Mouse (Mus musculus) urinary bladder, postnatal 36 days (tissue): Measurements from ENCODE around the gene Tmem262.

Experiments
- DNase-seq, 2 experiments: peaks; one replicate each; pipeline ENCODE4 v3.0.0; 2022; ENCODE audit warnings: low spot score in 2 of 2, mixed read lengths in 1 of 2

The Tmem262 gene

GRCm38 (mm10) chr19:6061021-6061533 is 18.8 kb upstream of the Tmem262 start, which contains the start of gene Znhit2:
Gene Znhit2, plus strand, starts transcription at chr19:6061192.
- peak; percentile 91 to 95 for DNase-seq

- DNase-seq, result no peak
Observed at GRCm38 (mm10) chr19:6061641-6062302, 18.1 kb upstream of the Tmem262 start.

- no peak for DNase-seq
Observed at GRCm38 (mm10) chr19:6062418-6062817, 17.4 kb upstream of the Tmem262 start.

GRCm38 (mm10) chr19:6063081-6063480 is 16.8 kb upstream of the Tmem262 start:
- DNase-seq, result no peak

GRCm38 (mm10) chr19:6066571-6066970 is 13.3 kb upstream of the Tmem262 start:
- no peak for DNase-seq

- DNase-seq, result peak; percentile 69 to 74
Observed at GRCm38 (mm10) chr19:6067011-6067723, 12.7 kb upstream of the Tmem262 start.

GRCm38 (mm10) chr19:6067724-6068415 is 12.0 kb upstream of the Tmem262 start, which contains the start of gene Tm7sf2:
Gene Tm7sf2, minus strand, starts transcription at chr19:6068373.
- DNase-seq, result peak; percentile 86 to 93

- no peak for DNase-seq
Observed at GRCm38 (mm10) chr19:6068951-6069350, 10.9 kb upstream of the Tmem262 start.

- no peak for DNase-seq
Observed at GRCm38 (mm10) chr19:6069851-6070250, 10.0 kb upstream of the Tmem262 start.

GRCm38 (mm10) chr19:6070571-6071250 is 9.1 kb upstream of the Tmem262 start:
- no peak for DNase-seq

GRCm38 (mm10) chr19:6071261-6071660 is 8.6 kb upstream of the Tmem262 start:
- no peak for DNase-seq

GRCm38 (mm10) chr19:6073889-6074288 is 5.9 kb upstream of the Tmem262 start:
- DNase-seq, result no peak

- peak; percentile 82 to 84 for DNase-seq
Observed at GRCm38 (mm10) chr19:6076564-6077393, 3.1 kb upstream of the Tmem262 start, which contains the start of gene Vps51. Gene Vps51, minus strand, starts transcription at chr19:6077231.

- DNase-seq, result no peak
Observed at GRCm38 (mm10) chr19:6082156-6082555, 2.3 kb downstream of the Tmem262 start, which contains the start of gene Gm28374. Gene Gm28374, minus strand, starts transcription at chr19:6082256.

GRCm38 (mm10) chr19:6084478-6085248 is 4.8 kb downstream of the Tmem262 start, which contains the start of the genes Zfpl1 and Cdca5:
Gene Zfpl1, minus strand, starts transcription at chr19:6084956.
Gene Cdca5, plus strand, starts transcription at chr19:6084983.
- peak; percentile 92 to 95 for DNase-seq

- DNase-seq, result peak in 1 of 2 experiments; percentile 29
Observed at GRCm38 (mm10) chr19:6085417-6085879, 5.6 kb downstream of the Tmem262 start.

GRCm38 (mm10) chr19:6088841-6089240 is 9.0 kb downstream of the Tmem262 start:
- DNase-seq, result no peak

GRCm38 (mm10) chr19:6094119-6094518 is 14.3 kb downstream of the Tmem262 start, which contains the start of gene AC131692.1:
Gene AC131692.1, plus strand, starts transcription at chr19:6094419.
- DNase-seq, result no peak

- no peak for DNase-seq
Observed at GRCm38 (mm10) chr19:6097847-6098246, 18.0 kb downstream of the Tmem262 start.
